Mouse (Mus musculus): ENCODE measurements around the gene Isl2. TPM values are rescaled to one million over a fixed set of nuclear protein-coding genes. Genes with fewer than 3 reads are reported as not detected.

Gene Isl2
- total and polyA plus RNA-seq, 3 experiments = 0.47 to 0.56 (median 0.55) TPM

- in situ Hi-C loops (cut with MboI; ENCODE audit: low pct_ligation_motif_present, low pct_unique_long_range_greater_than_20kb, low sequenced_read_pairs) = no loop called here
- Histone ChIP-seq H3K36me3 (replicated peaks in 1 of 2; ENCODE audit: control insufficient read depth in 1 of 2, insufficient read depth in 1 of 2, low read length in 1 of 2) (peaks cover 0 to 18% of the 10 kb centered on the region in 2 experiments), H3K4me1 (ENCODE audit: control insufficient read depth in 1 of 2, insufficient read depth in 2 of 2) (no peaks in the 10 kb centered on the region; a peak in 1 of 4 replicates), H3K9me3 (replicated peaks; ENCODE audit: low read length) (peaks cover 24% of the 10 kb centered on the region), H3K79me2 (replicated peaks; ENCODE audit: control insufficient read depth, extremely low read depth, insufficient read depth, poor library complexity, severe bottlenecking) (no peaks in the 10 kb centered on the region), H3K27ac (ENCODE audit: insufficient read depth, low read depth) (no peak overlapping the region), H3K4me3 (replicated peaks in 1 of 3; ENCODE audit: low read depth in 2 of 3, low read length in 2 of 3, poor library complexity in 1 of 3) (no peak overlapping the region), H3K4me2 (ENCODE audit: insufficient read depth, low read depth, poor library complexity, severe bottlenecking) (0 out of 2 replicates have a peak overlapping the region, but pooled peaks have one; percentile 14), H3K27me3 (replicated peaks) (no peaks in the 10 kb centered on the region), H3K9ac (ENCODE audit: insufficient read depth, low read depth) (no peak overlapping the region)
- TF ChIP-seq MAX (IDR thresholded peaks at IDR 0.05; ENCODE audit: low read length) (no peak), E2F4 (IDR thresholded peaks at IDR 0.05; ENCODE audit: insufficient replicate concordance, low read depth, low read length) (no peak), UBTF (IDR thresholded peaks at IDR 0.05; ENCODE audit: low read depth, low read length) (no peak), NRF1 (IDR thresholded peaks at IDR 0.05; ENCODE audit: low read depth, low read length) (no peak), ETS1 (conservative IDR thresholded peaks at IDR 0.05; ENCODE audit: low read depth, low read length) (no peak), MYC (IDR thresholded peaks at IDR 0.05; ENCODE audit: low read depth, low read length) (no peak)
- no peak for DNase-seq (ENCODE audit: extremely low read depth)
- dilution Hi-C loops (cut with MboI; ENCODE audit: extremely low pct_ligation_motif_present, extremely low pct_unique_long_range_greater_than_20kb, low sequenced_read_pairs) = no loop called here
Observed at GRCm38 (mm10) chr9:55540391-55540770, 1.9 kb downstream of the Isl2 start.

- H3K27me3 ChIP-seq (replicated peaks) = no peaks in the 10 kb centered on the region
- peaks cover 28% of the 10 kb centered on the region for H3K9me3 ChIP-seq (replicated peaks; ENCODE audit: low read length)
- H3K36me3 ChIP-seq (replicated peaks in 1 of 2; ENCODE audit: control insufficient read depth in 1 of 2, insufficient read depth in 1 of 2, low read length in 1 of 2) = peaks cover 0 to 23% of the 10 kb centered on the region in 2 experiments
Observed at GRCm38 (mm10) chr9:55540888-55541287, 2.4 kb downstream of the Isl2 start.

DNA sequence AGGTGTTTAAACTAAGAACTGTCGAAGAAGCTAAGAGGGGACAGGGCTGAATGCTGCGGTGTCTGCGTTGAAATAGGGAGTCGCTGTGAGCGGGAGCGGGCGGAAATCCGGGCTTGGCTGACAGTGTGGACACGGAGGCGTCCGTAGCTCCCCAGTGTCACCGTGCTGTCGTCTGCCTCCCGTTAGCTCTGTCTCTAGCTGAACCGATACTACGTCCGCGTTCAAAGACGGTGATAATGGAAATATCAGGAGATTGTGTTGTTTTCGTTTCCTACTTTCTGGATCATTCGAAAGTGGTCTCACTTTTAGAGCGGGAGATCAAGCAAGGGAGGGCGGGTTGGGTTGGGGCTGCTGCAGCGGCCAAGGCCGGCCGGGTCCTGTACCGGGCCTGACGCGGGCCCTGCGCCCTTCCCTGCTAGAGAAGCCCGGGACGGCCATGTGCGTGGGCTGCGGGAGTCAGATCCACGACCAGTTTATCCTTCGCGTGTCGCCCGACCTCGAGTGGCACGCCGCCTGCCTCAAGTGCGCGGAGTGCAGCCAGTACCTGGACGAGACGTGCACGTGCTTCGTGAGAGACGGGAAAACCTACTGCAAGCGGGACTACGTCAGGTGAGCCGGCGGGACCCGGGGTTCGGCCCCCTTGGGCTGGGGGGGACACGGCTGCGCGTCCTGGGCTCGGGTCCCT is 3.4 kb downstream of the Isl2 start:
- no peak for TF ChIP-seq SMC3 (IDR thresholded peaks at IDR 0.05; ENCODE audit: low read depth, low read length)
- TF ChIP-seq ZC3H11A (IDR thresholded peaks at IDR 0.05; ENCODE audit: low read depth, low read length) = no peak
- no peak for TF ChIP-seq BHLHE40 (IDR thresholded peaks at IDR 0.05; ENCODE audit: low read depth, low read length)
- TF ChIP-seq JUN (IDR thresholded peaks at IDR 0.05; ENCODE audit: insufficient read depth, low read depth, low read length) = no peak
- TF ChIP-seq E2F4 (IDR thresholded peaks at IDR 0.05; ENCODE audit: insufficient replicate concordance, low read depth, low read length) = no peak
- TF ChIP-seq POLR2AphosphoS2 (IDR thresholded peaks at IDR 0.05; ENCODE audit: low read depth, low read length) = no peak
- H3K79me2 ChIP-seq (replicated peaks; ENCODE audit: control insufficient read depth, extremely low read depth, insufficient read depth, poor library complexity, severe bottlenecking) = no peaks in the 10 kb centered on the region
- in situ Hi-C loops (cut with MboI; ENCODE audit: low pct_ligation_motif_present, low pct_unique_long_range_greater_than_20kb, low sequenced_read_pairs) = no loop called here
- peaks cover 28% of the 10 kb centered on the region for H3K9me3 ChIP-seq (replicated peaks; ENCODE audit: low read length)
- H3K9ac ChIP-seq (ENCODE audit: insufficient read depth, low read depth) = no peak overlapping the region
- no peaks in the 10 kb centered on the region for H3K27me3 ChIP-seq (replicated peaks)
- no peak overlapping the region for H3K4me2 ChIP-seq (ENCODE audit: insufficient read depth, low read depth, poor library complexity, severe bottlenecking)
- no peak overlapping the region for H3K27ac ChIP-seq (ENCODE audit: insufficient read depth, low read depth)
- no peaks in the 10 kb centered on the region; a peak in 1 of 4 replicates for H3K4me1 ChIP-seq (ENCODE audit: control insufficient read depth in 1 of 2, insufficient read depth in 2 of 2)
- H3K36me3 ChIP-seq (replicated peaks in 1 of 2; ENCODE audit: control insufficient read depth in 1 of 2, insufficient read depth in 1 of 2, low read length in 1 of 2) = peaks cover 0 to 29% of the 10 kb centered on the region in 2 experiments
- DNase-seq (ENCODE audit: extremely low read depth) = no peak
- H3K4me3 ChIP-seq (replicated peaks in 1 of 3; ENCODE audit: low read depth in 2 of 3, low read length in 2 of 3, poor library complexity in 1 of 3) = peak overlapping the region in 1 of 3 experiments; percentile 47
- dilution Hi-C loops (cut with MboI; ENCODE audit: extremely low pct_ligation_motif_present, extremely low pct_unique_long_range_greater_than_20kb, low sequenced_read_pairs) = no loop called here

More at GRCm38 (mm10) chr9:55540888-55541287, 2.4 kb downstream of the Isl2 start:
- H3K4me1 ChIP-seq (ENCODE audit: control insufficient read depth in 1 of 2, insufficient read depth in 2 of 2) = no peaks in the 10 kb centered on the region; a peak in 1 of 4 replicates
- peak; percentile 61 for DNase-seq (ENCODE audit: extremely low read depth)
- H3K4me2 ChIP-seq (ENCODE audit: insufficient read depth, low read depth, poor library complexity, severe bottlenecking) = 0 out of 2 replicates have a peak overlapping the region, but pooled peaks have one; percentile 14
- H3K27ac ChIP-seq (ENCODE audit: insufficient read depth, low read depth) = no peak overlapping the region
- dilution Hi-C loops (cut with MboI; ENCODE audit: extremely low pct_ligation_motif_present, extremely low pct_unique_long_range_greater_than_20kb, low sequenced_read_pairs) (no loop called here), in situ Hi-C loops (cut with MboI; ENCODE audit: low pct_ligation_motif_present, low pct_unique_long_range_greater_than_20kb, low sequenced_read_pairs) (no loop called here)
- H3K79me2 ChIP-seq (replicated peaks; ENCODE audit: control insufficient read depth, extremely low read depth, insufficient read depth, poor library complexity, severe bottlenecking) = no peaks in the 10 kb centered on the region
- TF ChIP-seq POLR2A (IDR thresholded peaks at IDR 0.05; ENCODE audit: low read depth, low read length) (0 out of 2 replicates have a peak, but pooled peaks have one; percentile 16), MYC (IDR thresholded peaks at IDR 0.05; ENCODE audit: low read depth, low read length) (no peak), TCF12 (IDR thresholded peaks at IDR 0.05; ENCODE audit: low read depth, low read length) (0 out of 2 replicates have a peak, but pooled peaks have one; percentile 23)
- no peak overlapping the region for H3K9ac ChIP-seq (ENCODE audit: insufficient read depth, low read depth)
- H3K4me3 ChIP-seq (replicated peaks in 1 of 3; ENCODE audit: low read depth in 2 of 3, low read length in 2 of 3, poor library complexity in 1 of 3) = peak overlapping the region; percentile 14 to 47 (median 23)

Measured in CH12.LX (cell line).